Mouse (Mus musculus): ENCODE measurements around the gene Alkbh4. TPM values are rescaled to one million over a fixed set of nuclear protein-coding genes. Genes with fewer than 3 reads are reported as not detected.
"Not testable (repeated sequence)": the region's sequence is repeated elsewhere in the genome, so short reads cannot be mapped to it uniquely, and the experiment has no call there.

Alkbh4 gene
- total RNA-seq (2021), result 1 to 10 TPM; 4.6 to 6.0 TPM
- long read RNA-seq, experiment 1, transcript Alkbh4-201 (3 exons, 1,773 nt), result major isoform, 6 of 8 reads
- long read RNA-seq, experiment 1, partial matches to known transcripts, result 1 of 8 reads
- long read RNA-seq, experiment 1, other reads (novel, unspliced or antisense), result 0 of 8 reads
- long read RNA-seq, experiment 2, transcript Alkbh4-201 (3 exons, 1,773 nt), result major isoform, 10 of 14 reads
- long read RNA-seq, experiment 2, partial matches to known transcripts, result 2 of 14 reads
- long read RNA-seq, experiment 2, other reads (novel, unspliced or antisense), result 0 of 14 reads

GRCm38 (mm10) chr5:136135571-136136291, at the start of gene Alkbh4, which contains the start of gene Lrwd1:
Gene Alkbh4 (plus strand): TSS chr5:136136146.
Gene Lrwd1 (minus strand): TSS chr5:136136074.
- intact Hi-C loops (cut with DNase I), result loop anchor here (2.0 to 5.0 kb wide), 3 partner anchors 15 to 117 kb away; no protein-coding TSS in a partner anchor
- DNase-seq, result peak; percentile 95 to 97

GRCm38 (mm10) chr5:136086290-136086689, 49.7 kb upstream of the Alkbh4 start:
- intact Hi-C loops (cut with DNase I), result no loop called here
- DNase-seq, result no peak

GRCm38 (mm10) chr5:136088821-136089575, 46.9 kb upstream of the Alkbh4 start:
- intact Hi-C loops (cut with DNase I), result loop anchor here (2.0 kb wide), 1 partner anchor 44 kb away; no protein-coding TSS in a partner anchor
- no peak for DNase-seq

GRCm38 (mm10) chr5:136091927-136092326, 44.0 kb upstream of the Alkbh4 start:
- intact Hi-C loops (cut with DNase I), result no loop called here
- no peak for DNase-seq

GRCm38 (mm10) chr5:136094249-136095010, 41.5 kb upstream of the Alkbh4 start:
- no peak for DNase-seq
- intact Hi-C loops (cut with DNase I), result no loop called here

GRCm38 (mm10) chr5:136095089-136095488, 40.9 kb upstream of the Alkbh4 start:
- no peak for DNase-seq
- intact Hi-C loops (cut with DNase I), result no loop called here

GRCm38 (mm10) chr5:136098536-136098935, 37.4 kb upstream of the Alkbh4 start:
- no peak for DNase-seq
- intact Hi-C loops (cut with DNase I), result no loop called here

GRCm38 (mm10) chr5:136102099-136102820, 33.7 kb upstream of the Alkbh4 start:
- intact Hi-C loops (cut with DNase I), result loop anchor here (2.0 kb wide), 1 partner anchor 85 kb away; no protein-coding TSS in a partner anchor

GRCm38 (mm10) chr5:136104511-136104910, 31.4 kb upstream of the Alkbh4 start:
- DNase-seq, result peak in 1 of 2 experiments; percentile 30

More at GRCm38 (mm10) chr5:136102099-136102820, 33.7 kb upstream of the Alkbh4 start:
- peak; percentile 74 to 77 for DNase-seq

GRCm38 (mm10) chr5:136108486-136108885, 27.5 kb upstream of the Alkbh4 start:
- intact Hi-C loops (cut with DNase I), result no loop called here
- DNase-seq, result no peak

More at GRCm38 (mm10) chr5:136104511-136104910, 31.4 kb upstream of the Alkbh4 start:
- intact Hi-C loops (cut with DNase I), result no loop called here

GRCm38 (mm10) chr5:136109042-136109441, 26.9 kb upstream of the Alkbh4 start:
- intact Hi-C loops (cut with DNase I), result no loop called here

GRCm38 (mm10) chr5:136113546-136113945, 22.4 kb upstream of the Alkbh4 start:
- intact Hi-C loops (cut with DNase I); DNase-seq: not testable (repeated sequence)

More at GRCm38 (mm10) chr5:136109042-136109441, 26.9 kb upstream of the Alkbh4 start:
- DNase-seq, result no peak

GRCm38 (mm10) chr5:136115891-136116783, 19.8 kb upstream of the Alkbh4 start, which contains the start of gene Polr2j:
Gene Polr2j (plus strand): TSS chr5:136116631.
- DNase-seq, result peak; percentile 97 to 98
- intact Hi-C loops (cut with DNase I), result no loop called here

- DNase-seq, result no peak
These were observed 19.2 kb upstream of the Alkbh4 start for GRCm38 (mm10) chr5:136116784-136117112.

GRCm38 (mm10) chr5:136122165-136122564, 13.8 kb upstream of the Alkbh4 start:
- intact Hi-C loops (cut with DNase I), result no loop called here
- no peak for DNase-seq

More at GRCm38 (mm10) chr5:136116784-136117112, 19.2 kb upstream of the Alkbh4 start:
- intact Hi-C loops (cut with DNase I), result no loop called here

GRCm38 (mm10) chr5:136136292-136136990, 495 bp downstream of the Alkbh4 start:
- no peak for DNase-seq
- intact Hi-C loops (cut with DNase I), result loop anchor here (2.0 to 5.0 kb wide), 2 partner anchors 50 to 116 kb away; no protein-coding TSS in a partner anchor

GRCm38 (mm10) chr5:136137658-136138274, 1.8 kb downstream of the Alkbh4 start:
- intact Hi-C loops (cut with DNase I), result loop anchor here (2.0 to 5.0 kb wide), 2 partner anchors 49 to 115 kb away; no protein-coding TSS in a partner anchor

More at GRCm38 (mm10) chr5:136137658-136138274, 1.8 kb downstream of the Alkbh4 start:
- DNase-seq, result peak; percentile 44 to 65
